Mouse (Mus musculus) embryo, embryonic 11 days (tissue): Measurements from ENCODE around the gene Bcl7a.
A peak's percentile ranks its signal among the peaks of the same experiment; 100 is the strongest.

Experiments
- DNase-seq: peaks from one replicate; pipeline ENCODE4 v3.0.0-alpha.2; 2015

The Bcl7a gene

GRCm38 (mm10) chr5:123333566-123333965 lies 10.1 kb upstream of the Bcl7a start:
- no peak for DNase-seq

- DNase-seq: no peak
Measured at GRCm38 (mm10) chr5:123336205-123336961, 7.3 kb upstream of the Bcl7a start.

DNA sequence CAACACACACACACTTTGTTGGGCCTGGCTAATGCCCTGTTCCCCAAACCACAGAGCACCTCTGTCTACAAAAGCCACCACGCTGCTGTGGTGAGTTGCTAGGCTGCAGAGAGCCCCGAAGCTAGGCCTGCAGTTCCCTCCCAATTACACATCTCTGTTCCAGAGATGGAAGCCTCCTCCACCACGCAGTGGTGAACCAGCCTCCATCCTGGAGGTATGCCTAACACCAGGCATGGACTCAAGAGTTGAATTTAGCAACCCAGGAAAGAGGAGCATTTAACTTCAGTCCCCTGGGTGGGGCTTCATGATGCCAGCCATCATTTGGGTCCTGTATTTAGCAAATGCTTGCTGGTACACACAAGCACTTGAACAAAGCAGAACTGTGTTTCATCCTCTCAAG lies 5.2 kb upstream of the Bcl7a start:
- no peak for DNase-seq

DNA sequence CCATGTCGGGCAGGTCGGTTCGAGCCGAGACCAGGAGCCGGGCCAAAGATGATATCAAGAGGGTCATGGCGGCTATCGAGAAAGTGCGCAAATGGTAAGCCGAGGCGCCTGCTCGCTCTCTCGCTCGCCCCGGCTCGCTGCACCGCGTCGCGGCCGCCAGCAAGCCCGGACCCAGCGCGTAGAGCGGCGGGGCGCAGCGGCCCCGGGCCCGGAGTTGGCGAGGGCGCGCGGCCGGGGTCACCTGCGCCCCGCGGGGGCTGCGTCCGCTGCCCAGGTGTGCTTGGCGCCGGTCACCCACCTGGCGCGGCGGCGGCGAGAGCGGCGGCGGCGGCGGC lies 961 bp downstream of the Bcl7a start:
- DNase-seq: no peak

GRCm38 (mm10) chr5:123344963-123345852 lies 1.6 kb downstream of the Bcl7a start:
- DNase-seq: peak; percentile 83

DNA sequence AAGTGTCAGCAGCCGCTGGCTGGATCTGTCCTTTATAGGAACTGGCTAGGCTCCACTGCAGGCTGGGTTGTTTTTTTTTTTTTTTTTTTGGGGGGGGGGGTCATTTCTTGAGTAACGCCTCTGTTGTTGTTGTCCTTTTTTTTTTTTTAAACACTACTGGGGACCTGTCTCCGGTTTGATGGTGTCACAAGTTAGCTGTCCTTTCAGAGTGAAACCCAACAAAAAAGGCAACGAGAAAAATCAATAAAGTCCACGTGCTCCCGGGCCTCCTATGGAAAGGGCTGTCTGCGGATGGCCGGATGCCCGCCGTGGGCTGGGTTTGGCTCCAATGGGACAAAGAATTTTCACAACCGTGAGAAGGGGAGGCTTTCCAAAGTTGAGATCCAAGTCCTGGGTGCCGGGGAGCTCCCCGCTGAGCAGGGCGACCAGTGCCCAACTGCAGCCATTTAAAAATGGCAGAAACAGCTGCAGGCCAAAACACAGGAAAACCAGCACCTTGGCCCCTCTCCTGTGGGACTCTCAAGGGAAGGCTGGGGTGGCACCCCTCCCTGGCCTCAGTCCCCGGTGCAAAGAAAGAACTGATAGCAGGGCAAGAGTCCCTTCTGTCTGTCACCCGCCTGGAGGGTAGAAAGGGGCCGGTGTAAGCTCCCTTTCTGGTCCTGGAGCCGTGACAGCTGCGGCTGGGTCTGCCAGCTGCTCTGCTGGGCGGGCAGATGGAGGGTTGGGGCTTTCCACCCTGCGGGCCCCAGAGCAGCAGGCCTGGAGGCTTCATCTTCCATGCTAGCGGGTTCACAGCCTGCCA lies 2.4 kb downstream of the Bcl7a start:
- DNase-seq: peak; percentile 68

DNA sequence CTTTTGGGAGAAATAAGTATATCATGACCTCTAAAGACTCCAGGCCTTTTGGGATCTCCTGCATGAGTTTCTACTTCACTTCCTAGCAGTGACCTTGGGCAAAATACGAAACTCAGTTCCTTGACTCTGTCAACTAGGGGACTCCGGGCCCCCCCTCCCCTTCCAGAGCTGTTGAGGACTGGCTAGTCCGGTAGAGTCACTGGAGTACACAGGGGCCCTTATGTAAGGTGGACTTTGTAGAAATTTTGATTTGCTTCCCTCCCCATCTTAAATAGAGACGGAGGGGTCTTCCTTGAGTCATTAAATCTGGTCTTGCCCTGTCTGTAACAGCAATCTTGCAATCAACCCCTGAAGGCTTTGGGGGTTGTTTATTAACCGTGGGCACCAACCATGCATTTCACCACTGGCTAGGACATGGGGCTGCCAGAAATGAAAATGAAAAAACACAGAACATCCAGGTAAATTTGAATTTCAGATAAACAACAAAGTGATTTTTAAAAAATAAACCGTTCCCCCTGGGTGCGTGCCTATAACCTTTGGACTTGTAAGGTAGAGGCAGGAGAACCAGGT lies 3.2 kb downstream of the Bcl7a start:
- DNase-seq: no peak

- DNase-seq: no peak
Measured at GRCm38 (mm10) chr5:123347985-123348384, 4.4 kb downstream of the Bcl7a start.

- DNase-seq: peak; percentile 58
Measured at GRCm38 (mm10) chr5:123350386-123350785, 6.8 kb downstream of the Bcl7a start.

- DNase-seq: no peak
Measured at GRCm38 (mm10) chr5:123355918-123356317, 12.3 kb downstream of the Bcl7a start.

GRCm38 (mm10) chr5:123357253-123357652 lies 13.6 kb downstream of the Bcl7a start:
- no peak for DNase-seq

DNA sequence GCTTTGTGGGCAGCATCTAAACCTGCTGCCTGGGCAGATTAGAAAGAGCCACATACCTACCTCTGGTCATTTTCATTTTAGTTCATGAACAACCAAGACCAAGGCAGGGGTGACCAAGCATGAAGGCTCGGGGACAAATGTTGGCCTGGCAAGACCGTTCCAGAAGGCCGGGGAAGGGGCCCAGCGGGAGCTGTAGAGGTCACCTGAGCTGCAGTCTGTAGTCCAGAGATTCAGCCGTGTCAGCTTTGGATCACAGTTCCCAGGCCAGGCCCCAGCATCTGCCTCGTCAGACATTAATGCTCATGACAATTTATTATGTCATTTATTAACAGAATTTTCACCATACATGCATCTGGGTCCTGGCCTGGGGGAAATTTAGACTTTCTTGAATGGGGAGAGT lies 15.8 kb downstream of the Bcl7a start:
- no peak for DNase-seq

DNA sequence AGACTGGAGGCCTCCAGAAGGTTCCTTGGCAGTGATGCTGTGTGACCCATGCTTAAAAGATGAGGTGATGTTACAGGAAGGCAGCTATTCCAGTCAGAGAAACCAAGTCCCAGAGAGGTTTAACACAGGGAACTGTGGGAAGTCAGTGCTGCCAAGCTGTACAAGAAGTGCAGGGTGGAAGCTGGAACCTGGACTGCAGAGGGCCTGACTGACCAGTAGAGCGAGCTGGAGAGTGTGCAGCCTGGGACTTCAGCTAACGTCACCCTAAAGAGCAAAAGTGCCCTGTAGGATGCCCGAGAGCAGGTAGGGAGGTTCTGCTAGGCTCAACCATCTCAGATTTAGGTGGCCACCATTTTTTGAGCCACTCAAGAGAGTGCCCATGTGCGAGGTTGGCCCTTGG lies 19.3 kb downstream of the Bcl7a start:
- DNase-seq: no peak

DNA sequence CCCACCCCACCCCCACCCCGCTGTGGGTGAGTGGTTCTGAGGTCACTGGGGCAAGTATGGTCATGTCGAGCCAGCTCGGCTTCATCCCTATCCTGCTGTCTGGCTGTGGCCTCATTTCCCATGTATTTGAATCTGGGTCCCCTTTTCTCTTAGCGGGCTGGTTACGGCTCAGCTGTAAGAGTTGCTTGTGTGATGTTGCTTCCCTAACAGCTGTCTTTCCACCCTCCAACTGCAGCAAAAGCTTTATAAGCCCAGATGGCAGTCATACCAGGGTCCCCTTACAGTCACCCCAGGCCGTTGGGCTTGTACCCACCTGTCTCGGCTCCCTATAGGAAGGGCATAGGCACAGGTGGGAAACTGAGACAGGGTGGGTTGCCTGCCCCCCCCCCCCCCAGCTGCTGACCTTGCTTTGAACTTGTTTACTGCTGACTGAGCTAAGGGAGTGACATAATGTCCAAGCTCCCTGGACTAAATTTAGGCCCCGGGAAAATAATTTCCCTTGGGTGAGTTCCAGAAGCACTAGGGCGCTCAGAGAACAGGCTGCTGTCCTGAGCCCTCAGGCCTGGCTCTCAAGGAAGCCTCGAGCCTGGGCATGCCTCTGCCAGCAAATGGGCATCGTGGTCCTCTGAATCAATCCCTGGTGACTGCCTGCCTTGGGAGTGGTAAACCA lies 20.8 kb downstream of the Bcl7a start:
- no peak for DNase-seq

- DNase-seq: peak; percentile 65
Measured at GRCm38 (mm10) chr5:123368869-123369488, 25.3 kb downstream of the Bcl7a start.

DNA sequence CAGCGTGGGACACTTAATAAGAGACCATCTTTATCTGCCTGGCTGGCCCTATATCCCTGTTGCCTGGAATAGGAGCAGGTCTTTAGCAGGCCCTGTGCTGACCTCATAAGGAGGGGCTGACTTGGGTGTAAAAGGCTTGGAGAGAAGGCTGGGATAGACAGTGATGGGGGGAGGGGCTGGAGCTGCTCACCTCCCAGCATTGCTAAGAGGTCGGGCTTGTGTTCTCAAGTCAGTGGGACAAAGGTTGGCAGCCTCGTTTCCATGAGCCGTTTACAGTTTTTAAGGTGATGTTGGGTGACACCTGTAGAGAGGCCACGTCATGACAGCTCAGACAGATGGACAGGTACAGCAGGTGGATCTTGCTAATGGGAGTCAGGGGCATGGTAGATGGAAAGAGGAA lies 26.4 kb downstream of the Bcl7a start:
- DNase-seq: no peak

DNA sequence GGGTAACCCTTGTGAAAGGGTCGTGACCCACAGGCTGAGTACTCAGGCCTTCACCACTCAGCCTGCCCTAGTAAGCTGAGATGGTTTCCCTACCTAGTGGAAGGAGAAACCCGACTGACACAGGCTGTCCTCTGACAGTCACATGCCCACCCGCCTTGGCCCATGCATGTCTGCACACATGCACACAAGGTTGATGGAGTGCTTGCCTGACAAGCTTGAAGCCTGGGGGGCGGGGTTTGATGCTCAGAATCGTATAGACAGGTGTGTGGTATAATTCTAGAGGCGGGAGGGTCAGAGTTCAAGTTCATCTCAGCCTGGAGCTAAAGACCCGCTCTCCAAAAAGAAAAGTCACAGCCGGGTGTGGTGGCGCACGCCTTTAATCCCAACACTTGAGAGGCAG lies 31.6 kb downstream of the Bcl7a start:
- no peak for DNase-seq

DNA sequence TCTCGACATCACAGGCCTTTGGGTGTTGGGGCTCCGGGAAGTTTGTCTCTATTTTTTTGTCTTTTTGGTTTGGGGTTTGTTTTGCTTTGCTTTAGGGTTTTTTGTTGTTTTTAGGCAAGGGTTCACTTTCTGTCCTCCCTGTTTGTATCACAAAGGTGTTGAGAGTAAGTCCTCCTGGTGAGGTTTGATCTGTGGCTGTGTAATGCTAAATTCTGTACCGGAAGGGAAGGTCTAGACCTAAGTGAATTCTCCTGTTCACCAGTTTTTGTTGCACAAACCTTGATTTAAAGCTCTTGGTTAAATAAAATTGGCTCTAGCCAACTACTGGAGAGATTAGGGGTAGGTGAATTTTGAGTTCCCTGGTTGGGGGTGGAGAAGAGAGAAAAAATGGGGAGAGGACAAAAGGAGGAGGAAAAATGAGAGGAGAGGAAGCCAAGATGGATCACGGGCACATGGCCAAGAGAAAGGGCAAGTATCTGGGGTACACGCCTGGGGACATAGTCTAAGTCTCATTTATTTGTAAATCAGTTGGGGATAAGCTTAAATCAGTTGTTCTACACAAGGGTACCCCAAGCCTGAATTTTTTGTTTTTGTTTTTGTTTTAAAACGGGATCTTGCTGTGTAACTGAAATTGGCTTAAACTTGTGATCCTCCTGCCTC lies 32.3 kb downstream of the Bcl7a start:
- no peak for DNase-seq

DNA sequence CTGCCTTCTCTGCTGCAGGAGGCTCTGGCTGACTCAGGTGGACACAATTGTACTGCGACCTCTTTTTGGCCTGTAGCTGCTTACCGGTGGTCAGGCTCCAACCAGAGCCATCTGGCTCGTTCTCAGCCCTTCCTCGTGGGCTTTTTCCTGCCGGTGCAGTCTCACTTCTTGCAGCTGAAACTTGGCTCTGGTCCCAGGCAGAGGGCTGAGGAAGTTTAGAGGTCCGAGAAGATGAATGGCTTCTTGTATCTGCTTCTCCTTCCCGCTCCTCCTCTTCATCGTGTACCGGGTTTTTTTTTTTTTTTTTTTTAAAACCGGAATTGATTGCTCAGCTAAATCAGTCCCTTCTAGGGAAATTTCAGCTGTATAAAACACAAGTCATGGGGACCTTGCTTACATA lies 32.9 kb downstream of the Bcl7a start:
- DNase-seq: no peak

DNA sequence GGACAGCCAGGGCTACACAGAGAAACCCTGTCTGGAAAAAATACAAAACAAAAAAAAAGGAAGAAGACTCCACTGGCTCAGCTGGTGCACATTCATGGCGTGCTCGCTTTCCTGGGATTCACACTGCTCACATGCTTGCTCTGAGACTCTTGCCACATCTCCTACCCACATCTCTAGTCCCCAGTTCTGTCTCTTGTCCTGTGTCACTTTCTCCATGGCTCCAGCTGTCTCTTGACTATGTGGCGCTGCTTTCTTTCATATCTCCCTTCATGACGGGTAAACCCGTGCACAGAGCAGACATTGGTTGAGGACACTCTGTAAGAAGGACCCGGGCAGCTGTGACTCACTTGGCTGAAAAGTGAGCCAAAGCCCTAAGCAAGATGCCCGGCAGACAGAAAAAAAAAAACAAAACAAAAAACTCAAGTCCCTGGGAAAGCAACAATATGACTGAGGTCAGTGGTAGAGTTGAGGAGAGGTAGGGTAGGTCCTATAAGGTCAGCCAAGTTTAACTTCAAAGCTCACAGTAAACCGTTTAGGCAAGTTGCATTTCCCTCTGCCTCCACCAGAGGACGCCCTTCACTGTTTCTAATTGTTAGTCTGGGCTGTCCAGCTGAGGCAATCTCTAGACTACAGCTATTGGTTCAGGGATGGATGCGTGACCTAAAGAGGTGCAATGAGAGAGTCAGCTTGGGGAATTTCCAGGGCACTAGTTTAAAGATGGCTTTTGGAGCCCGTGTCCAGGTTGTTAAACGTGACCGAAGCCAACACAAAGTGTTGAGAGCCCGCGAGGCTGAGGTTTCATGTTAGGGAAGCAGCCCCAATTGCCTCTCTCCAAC lies 33.7 kb downstream of the Bcl7a start:
- DNase-seq: peak; percentile 73

DNA sequence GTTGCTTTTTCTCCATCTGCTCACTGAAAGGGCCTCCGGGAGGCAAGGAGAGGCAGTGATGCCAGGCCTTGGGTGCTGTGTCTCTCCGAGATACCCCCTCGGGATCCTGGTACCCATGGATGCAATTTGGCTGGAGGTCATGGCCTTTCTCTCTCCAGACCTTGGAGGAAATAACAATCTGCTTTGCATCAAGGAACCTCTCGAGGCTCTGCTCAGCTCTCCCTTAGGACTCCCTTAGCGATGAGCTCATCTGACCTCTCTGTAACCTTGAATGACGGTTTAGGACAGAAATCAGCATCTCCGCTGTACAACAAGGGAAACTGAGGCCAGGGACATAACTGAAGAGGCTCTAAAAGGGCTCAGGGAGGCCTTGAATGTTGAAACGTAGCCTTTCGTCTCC lies 35.1 kb downstream of the Bcl7a start:
- DNase-seq: no peak
